Mouse (Mus musculus) E14TG2a.4 (cell line): ENCODE data around the gene Slc17a3.

Source experiments
- CTCF ChIP-seq: conservative IDR thresholded peaks from 2 replicates; pipeline ENCODE4 v1.5.1; 2014; ENCODE audit warnings: low read length
- POU5F1 ChIP-seq: IDR thresholded peaks from 2 replicates; pipeline ENCODE4 v1.6.1; 2014; ENCODE audit warnings: low read length, borderline replicate concordance

DNA sequence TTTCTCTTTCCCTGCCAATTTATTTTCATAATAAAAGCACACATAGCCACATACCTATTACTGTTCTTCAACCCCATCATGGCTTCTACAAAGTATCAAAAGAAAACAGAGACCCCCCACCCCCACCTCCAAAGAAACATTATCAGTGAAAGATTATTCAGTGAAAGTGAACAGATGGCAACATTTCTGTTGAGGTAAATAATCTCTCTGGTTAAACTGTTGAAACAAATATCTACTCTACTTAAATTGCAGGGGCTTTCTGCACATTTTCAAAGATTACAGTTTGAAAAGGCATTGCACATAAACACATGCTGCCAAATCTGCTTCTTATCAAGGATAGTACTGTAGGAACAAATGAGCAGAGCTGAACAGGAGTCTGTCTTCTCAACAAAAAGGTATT lies 22.6 kb downstream of the Slc17a3 start:
- TF ChIP-seq CTCF (no peak), POU5F1 (no peak)
